Mouse (Mus musculus): ENCODE data around the gene Hoxa9.

- no peak for TF ChIP-seq CHD2 (IDR thresholded peaks at IDR 0.05; ENCODE audit: low read depth, low read length)
- TF ChIP-seq ZNF384 (IDR thresholded peaks at IDR 0.05; ENCODE audit: low read depth, low read length), result no peak
Measured at GRCm38 (mm10) chr6:52223939-52224760, 6.7 kb downstream of the Hoxa9 start.
